Mouse (Mus musculus): ENCODE measurements around the gene Slco2a1.

- TF ChIP-seq CTCF (IDR thresholded peaks at IDR 0.05; ENCODE audit: control insufficient read depth, insufficient read depth, insufficient replicate concordance, low read depth, low read length), result peak; percentile 95
- no peak for TF ChIP-seq POLR2A (IDR thresholded peaks at IDR 0.05; ENCODE audit: control insufficient read depth, low read depth, low read length)
Observed at GRCm38 (mm10) chr9:103092248-103092647, 103.7 kb downstream of the Slco2a1 start.
